Mouse (Mus musculus) neutrophil, adult 5-6 weeks (primary cell): Measurements from ENCODE around the gene 4930426L09Rik. TPM values are rescaled to one million over a fixed set of nuclear protein-coding genes. Genes with fewer than 3 reads are reported as not detected.

Experiments
- ATAC-seq: fragments of 151-379, 151-347 bp; 2 replicates; pipeline ENCODE4 v1.8.0; 2017; ENCODE audit warnings: mild to moderate bottlenecking, moderate TSS enrichment; ENCODE audit not compliant: insufficient number of reproducible peaks, poor library complexity, low FRiP score, severe bottlenecking; ENCODE audit errors: extremely low read depth
- total RNA-seq: library from RNA; stranded (forward); fragments of 200-1000 nt; gene quantifications from 2 replicates; pipeline ENCODE4 v1.2.3, GENCODE M21; 2017

Gene 4930426L09Rik
- 3.1 and 3.7 TPM in 2 replicates for total RNA-seq

DNA sequence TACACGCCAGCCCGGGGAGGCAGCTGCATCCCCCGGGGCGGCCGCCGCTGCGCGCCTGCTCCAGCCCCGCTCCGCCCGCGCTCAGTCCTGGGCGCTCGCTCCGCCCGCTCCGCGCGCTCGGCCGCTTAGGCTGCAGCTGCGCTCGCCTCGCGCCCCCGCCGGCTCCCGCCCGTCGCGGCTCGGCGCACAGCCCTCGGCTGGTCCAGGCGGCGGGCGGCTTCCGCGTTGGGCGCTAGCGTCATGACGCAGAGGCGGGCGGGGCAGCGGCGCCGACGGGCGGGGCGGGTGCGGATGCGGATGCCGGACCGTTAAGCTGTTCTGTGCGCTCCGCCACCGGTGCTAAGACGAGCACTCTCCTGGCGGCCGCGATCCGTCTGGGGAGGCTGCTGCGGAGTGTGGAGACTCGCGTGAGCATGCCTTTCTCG is at the start of gene 4930426L09Rik, which contains the start of gene Pip4k2a:
TSS of gene 4930426L09Rik (plus strand) at position 290 of the 425 bp plus-strand sequence.
TSS of gene Pip4k2a (minus strand) at position 73 of the 425 bp plus-strand sequence.
- ATAC-seq = peak; percentile 81

DNA sequence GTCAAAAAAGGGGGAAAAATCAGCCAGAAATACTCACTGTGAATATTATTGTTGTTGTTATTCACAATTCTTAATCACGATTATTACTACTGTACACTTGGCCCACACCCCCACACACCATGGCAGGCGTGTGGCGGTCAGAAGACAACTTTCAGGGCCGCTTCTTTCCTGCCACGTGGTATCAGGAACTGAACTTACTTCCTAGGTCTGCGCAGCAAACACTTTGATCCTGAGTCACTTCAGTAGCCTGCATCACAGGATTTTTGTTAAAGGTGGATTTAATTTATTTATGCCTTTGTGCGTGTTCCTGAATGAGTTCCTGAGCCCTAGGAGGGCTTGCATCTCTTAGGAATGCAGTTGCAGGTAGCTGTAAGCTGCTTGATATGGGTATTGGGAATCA is 49.4 kb upstream of the 4930426L09Rik start:
- ATAC-seq = no peak

DNA sequence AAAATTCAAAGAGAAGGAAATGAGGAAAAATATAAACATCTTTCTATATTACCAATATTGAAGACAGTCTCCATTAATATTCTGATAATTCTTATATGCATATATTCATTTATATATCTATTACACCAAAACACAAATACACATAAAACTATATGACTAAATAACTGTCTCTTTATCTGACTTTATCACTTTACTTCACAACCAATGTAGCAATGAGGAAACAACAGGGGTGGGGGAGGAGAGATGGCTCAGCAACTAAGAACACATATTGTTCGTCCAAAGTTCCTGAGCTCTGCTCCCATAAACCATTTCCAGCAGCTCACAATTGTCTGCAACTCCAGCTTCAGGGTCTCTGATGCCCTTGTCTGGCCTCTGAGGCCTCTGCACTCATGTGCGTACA is 47.4 kb upstream of the 4930426L09Rik start:
- no peak for ATAC-seq

DNA sequence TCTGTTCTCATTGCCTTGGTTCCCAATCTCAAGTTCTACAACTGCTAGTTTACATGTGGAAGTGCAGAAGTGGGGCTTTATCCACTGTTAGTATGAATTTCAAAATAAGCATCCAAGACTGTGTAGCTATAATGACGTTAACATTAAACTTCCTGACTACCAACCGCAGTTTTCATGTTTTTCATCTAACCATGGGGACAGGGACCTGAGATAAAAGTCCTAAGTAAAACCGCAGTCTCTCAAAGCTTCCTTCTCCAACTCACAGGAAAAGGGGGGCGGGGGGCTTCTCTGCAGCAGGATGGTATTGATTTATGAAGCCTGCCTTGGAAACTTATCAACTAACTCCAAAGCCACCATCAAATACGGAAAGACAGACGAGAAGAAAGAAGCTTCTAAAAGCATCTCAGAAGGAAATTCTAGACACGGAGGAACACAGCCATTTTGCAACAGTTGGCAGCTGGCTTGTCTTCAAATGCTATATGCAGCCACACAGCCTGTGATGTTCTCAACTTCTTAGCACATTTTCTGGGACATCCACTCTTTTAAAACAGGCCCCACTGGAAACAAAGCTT is 46.0 kb upstream of the 4930426L09Rik start:
- peak; percentile 23; the same call in 1 of the 2 replicates for ATAC-seq

DNA sequence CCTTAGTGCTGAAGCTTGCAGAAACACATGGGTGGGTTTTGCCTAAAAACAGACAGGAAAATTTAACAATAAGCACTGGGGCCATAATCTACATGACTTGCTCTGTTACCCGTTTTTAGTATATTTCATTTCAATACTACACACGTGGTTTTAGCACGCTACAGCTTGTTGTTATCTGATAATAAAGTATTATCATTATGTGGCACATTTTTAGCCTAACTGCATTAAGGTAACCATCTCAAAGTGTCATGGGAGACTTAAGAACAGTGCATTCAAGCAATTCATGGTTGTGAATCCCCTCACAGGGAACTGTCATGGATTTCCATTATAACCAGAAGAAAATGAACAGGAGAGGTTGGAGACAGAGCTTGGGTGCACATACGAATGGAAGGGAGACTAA is 43.7 kb upstream of the 4930426L09Rik start:
- ATAC-seq = no peak

DNA sequence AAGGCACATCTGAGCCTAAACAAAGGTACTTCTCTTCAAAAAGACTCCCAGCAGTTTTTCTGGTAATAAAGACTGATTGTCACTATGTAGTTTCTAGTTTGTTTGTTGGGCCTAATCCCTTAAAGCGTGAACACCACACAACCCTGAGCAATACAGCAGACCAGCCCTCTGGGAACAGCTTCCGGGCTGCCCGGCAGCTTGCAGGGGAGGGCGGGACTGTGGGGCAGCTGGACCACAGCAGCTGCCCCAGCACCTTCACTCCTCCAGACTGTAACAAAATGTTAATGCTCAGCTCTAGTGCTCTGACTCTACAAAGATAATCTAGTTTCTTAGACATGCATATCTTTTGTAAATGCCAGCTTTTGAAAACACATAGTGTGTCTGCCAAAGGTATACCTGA is 43.1 kb upstream of the 4930426L09Rik start:
- no peak for ATAC-seq

DNA sequence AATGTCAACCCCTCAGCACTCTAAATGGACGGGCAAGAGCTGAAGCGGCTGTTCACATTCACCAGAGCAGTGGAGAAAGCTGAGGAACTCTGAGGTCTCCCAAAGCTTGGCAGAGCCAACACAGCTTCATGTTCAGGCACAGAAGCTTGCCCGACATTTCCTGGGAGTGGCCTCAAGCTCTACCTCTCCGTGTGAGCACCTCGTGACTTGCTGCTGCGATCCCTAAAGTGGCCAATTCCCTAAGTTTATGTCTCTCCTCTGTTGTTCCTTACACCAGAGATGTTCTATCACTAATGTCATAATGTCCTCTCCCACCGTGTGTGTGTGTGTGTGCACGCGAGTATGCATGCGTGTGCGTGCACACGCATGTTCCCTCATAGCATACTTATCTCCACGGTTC is 42.5 kb upstream of the 4930426L09Rik start:
- no peak for ATAC-seq

DNA sequence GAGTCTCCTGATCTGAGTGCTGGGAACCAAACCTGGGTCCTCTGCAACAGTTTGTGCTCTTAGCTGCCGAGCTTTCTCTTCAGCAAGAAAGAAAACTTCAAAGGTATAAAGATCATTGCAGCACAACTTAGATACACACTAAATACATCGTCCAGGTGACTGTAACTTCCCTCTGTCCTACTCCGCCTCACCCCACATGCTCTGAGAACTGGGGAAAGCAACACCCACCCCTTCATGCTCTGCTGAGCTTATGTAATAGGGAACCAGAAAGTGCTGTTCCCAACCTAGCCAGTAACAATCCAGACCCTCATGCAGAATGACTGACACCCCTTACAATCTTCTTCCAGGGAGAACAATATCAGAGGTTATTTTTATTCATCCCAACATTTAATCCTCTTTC is 41.7 kb upstream of the 4930426L09Rik start:
- ATAC-seq = peak; percentile 38; the same call in 1 of the 2 replicates

DNA sequence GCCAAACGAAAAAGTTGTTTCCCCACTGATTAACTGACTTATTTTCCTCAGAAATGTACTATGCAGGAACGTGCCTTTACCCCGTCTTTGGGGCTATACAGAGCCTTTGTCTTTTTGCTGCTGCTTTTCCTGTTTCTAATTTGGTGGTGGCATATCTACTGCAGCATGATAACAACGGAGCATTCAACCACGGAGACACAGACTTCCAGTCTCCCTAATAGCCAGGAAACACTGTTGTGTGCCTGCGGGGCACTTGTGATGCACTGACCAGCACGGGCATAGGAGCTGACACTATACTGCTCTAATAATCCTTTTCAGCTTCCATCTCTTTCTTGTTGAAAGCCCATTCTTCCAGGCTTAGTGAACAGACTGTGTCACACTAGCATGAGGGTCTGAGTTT is 41.2 kb upstream of the 4930426L09Rik start:
- ATAC-seq = no peak

DNA sequence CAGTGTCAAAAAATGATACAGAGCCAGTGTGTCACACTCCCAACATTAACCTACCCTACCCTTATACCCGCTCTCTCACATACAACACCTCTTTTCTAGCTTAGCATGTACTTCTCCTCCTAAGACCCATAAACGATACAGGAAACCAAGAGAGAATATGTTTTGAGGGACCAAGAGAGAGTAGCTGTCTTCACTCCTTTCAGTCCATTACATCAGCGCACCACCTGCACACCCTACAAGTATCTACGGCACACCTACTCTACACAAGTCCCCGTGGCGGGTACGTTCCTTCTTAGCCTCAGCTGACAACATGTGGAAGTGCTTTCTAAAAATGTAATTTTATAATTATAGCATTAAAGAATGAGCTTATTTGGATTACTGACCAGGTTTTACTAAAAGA is 40.7 kb upstream of the 4930426L09Rik start:
- peak; percentile 11; the same call in 1 of the 2 replicates for ATAC-seq

DNA sequence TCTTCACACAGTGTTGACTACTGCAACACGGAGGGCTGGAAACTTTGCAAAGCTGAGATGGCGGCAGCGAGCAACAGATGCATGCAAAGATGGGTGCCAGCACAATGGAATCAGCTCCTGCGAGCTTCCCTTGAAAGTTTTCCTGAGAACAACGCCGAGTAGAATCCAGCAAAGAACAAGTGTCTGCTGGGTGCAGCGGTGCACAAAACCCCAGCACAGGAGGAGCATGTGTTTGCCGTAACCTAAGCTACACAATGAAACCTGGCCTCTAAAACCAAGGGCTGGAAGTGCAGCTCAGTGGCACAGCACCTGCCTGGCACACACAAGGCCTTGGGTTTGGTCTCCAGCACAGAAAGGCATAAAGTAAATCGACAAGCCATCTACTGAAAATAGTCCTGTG is 40.1 kb upstream of the 4930426L09Rik start:
- peak; percentile 17; the same call in 1 of the 2 replicates for ATAC-seq

DNA sequence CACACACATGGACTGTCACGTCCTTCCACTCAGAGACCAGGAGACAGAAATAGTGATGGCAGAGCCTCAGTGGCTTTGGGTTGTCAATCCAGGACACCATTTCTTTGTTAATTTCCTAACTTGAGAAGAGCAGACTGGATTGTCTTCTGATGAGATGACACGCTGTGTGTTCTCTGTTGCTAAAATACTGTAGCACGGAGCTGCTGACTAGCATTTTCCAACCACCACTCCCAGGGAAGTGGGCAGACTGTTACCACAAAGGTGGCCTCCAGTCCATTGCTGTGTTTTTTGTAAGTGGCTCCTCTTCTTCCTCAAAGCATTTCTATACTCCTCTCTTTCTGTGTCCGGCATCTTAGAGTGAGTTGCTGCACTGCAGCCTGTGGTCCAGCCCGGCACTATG is 39.6 kb upstream of the 4930426L09Rik start:
- no peak; the same call in 1 of the 2 replicates for ATAC-seq

DNA sequence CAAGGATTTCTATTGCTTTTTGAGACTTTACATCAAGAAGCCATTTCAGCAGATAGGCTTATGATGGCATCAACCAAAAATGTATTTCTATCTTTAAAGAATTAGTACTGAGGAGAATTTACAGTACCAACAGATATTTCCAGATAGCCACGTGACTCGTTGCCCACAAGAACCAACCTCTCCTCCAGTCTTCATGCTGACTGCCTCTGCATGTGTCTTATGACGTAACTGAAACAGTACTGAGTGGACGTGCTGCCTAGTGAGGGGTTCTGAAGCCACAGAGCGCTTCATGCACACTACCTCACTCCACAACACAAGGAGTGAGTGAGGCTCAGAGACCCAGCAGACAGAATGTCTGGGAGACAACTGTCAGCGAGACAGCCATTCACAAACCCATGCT is 39.1 kb upstream of the 4930426L09Rik start:
- ATAC-seq = peak; percentile 75

DNA sequence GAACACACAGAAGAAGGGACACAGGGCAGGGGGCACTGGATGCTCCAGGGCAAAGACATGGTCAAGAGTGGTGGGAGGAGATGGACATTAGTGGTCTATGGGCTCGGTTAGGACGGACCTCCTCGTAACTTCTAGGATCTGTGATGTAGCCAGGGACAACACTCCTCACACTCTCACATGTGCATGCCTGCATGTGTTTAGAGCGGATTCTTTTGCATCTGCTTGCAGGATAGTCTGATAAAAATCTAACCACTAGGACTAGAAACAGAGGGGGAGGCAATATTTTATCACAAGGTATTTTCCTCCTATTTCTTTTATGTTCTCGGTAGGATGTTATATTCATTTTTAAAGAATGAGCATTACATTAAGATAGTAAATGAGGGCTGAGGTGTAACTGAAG is 38.6 kb upstream of the 4930426L09Rik start:
- no peak for ATAC-seq

DNA sequence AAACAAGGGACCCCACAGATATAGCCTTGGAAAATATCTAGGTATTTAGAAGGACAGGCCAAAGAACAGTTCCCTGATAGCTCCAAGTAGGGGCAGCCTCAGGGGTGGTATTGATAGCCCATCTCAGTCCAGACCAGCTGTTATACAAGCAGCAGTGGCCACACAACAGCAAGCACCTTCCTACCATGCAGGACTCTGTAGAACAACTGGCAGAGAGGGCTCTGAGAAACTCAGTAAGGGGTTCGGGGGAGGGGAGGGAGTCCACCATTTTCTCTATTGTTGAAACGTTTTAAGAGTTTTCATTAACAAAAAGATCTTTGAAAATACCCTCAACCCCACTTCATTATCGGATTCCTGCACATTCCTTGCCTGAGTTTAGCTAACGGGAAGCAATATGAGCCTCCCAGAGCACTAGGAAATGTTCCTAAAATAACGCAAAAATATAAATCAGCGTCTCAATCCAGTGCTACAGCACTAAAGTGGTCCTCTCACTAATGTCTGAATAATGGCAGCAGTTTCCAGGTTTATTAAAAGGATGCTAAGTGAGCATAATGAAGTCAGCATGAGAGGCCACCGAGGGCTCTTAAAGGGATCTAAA is 37.7 kb upstream of the 4930426L09Rik start:
- ATAC-seq = no peak

DNA sequence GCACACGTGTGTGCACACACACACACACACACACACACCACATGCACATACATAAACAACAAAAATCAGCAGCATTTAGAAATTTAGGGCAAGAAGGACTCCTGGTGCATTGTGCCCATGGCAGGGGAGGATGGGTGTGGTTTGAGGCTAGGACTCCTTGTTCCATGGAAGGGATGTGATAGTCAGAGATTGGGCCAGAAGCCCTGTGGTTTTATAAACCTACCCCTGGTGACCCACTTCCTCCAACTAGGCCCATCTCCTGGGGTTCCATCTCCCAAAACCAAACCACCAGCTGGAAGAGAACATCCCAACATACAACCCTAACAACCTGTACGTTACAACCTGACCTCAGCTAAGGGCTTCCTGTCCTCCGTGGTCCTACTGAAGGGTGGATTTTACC is 35.6 kb upstream of the 4930426L09Rik start:
- ATAC-seq = no peak

DNA sequence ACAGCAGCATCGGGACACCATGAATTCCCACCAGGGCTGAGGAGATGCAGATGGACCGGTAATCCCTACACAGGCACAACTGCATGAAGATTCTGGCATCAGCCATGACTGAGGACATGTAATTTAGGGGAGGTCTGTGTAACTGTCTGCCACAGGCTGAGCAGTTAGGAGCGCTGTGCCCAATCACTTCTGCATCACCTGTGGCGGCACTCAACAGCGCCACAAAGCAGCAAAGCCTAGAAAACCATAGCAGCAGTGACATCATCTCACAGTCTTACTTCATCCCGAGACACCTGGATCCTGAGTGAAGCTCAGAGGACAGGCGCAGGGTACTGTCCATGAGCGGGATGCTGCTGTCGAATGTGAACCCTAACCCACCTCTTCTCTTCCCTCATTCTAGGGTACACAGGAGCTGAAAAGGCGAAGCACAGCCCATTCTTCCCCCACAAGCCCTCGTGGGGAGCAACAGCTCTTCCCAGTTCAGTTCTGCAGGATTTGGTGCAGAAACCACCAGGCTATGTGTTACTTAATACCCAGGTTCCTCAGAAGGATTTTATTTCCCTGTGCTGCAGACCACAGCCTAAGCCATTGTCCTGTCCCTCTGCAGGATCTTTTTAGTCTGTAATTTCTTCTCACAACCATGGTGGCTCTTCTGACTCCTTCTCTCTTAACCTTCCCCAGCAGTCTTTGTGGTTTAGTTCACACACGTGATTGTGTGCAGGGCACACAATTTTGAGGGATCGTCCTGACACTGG is 34.7 kb upstream of the 4930426L09Rik start:
- ATAC-seq = no peak

DNA sequence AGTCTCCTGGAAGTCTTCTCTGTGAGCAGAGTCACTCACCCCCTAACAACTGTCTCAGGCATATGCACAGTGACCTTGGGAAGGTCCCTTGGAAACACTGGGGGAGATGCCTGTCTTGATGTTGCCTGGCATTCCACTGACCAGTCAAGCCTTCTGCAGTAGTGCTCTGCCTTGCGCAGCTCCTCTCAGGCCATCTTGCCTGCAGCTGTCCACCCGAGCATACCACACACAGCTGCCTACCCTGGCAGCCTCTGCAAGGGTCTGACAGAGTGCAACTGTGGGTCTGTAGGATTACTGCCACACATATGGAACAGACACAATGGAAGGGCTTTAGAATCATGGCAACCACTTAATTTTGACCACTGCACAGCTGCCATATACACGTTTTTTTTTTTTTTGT is 33.0 kb upstream of the 4930426L09Rik start:
- no peak for ATAC-seq

DNA sequence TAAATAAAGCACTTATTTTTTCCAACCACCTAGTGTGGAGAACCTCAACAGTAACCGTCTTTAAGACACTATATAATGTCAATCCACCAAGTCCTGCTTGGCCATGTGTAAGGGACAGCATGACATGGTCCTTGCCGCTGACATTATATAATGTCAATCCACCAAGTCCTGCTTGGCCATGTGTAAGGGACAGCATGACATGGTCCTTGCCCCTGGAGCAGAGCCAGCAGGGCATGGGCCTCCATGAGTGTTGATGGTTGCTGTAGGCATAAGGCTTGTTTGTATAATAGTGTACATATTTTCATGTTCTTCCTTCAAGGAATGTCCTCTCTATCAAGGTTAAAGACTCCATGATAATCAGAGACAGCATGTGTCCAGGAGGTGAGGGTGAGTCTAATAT is 32.2 kb upstream of the 4930426L09Rik start:
- no peak for ATAC-seq

DNA sequence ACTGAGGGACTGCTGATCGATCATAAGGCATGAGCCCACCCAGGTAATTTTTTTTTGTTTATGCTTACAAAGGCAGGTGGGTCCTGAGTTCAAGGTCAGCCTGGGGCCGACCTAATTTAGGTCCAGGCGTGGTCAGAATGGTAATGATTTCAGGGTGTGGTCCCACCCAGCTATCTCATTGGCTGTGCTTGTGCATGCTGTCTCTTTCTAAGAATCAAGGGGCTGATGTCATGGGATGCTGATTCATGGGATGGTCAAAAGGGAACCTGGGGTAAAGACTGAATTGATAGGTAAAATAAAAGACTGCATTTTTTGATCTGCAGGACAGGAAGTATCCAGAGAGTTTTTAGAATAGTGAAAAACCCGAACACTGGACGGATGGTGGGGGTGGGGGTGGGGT is 31.6 kb upstream of the 4930426L09Rik start:
- no peak for ATAC-seq
